Comparison of ENCODE assay signal across 24 mouse cellular contexts in genomic region chr17:46881728-46882127, GRCm38 (mm10). TPM values are rescaled to one million over a fixed set of nuclear protein-coding genes. Genes with fewer than 3 reads are reported as not detected.
DNase-seq lines count a peak whose midpoint lies in the region; ATAC-seq and TF ChIP-seq lines count a peak whose summit lies in the region.
"Had no signal": no experiment of that assay in that cellular context is flagged by ENCODE, and none has a peak within 500 bp of the region (broad histone marks: within the 10 kb centered on the region; RNA-seq: fewer than 3 reads in every experiment).

No protein-coding gene starts in this region.

- no peak overlapping the region for H3K4me2 ChIP-seq in forebrain, embryonic 14.5 days (ENCODE audit: low read length)
- no peak overlapping the region for H3K4me2 ChIP-seq in forebrain, embryonic 13.5 days
- no peak overlapping the region for H3K4me2 ChIP-seq in stomach, embryonic 16.5 days (ENCODE audit: low read depth, low read length)
- no peak overlapping the region for H3K4me2 ChIP-seq in stomach, postnatal 0 days (replicated peaks; ENCODE audit: low read depth)
- no peak overlapping the region for H3K4me2 ChIP-seq in intestine, embryonic 15.5 days (replicated peaks)
- H3K4me2 ChIP-seq: embryonic facial prominence, embryonic 12.5 days; forebrain, embryonic 15.5 days had no signal

- peak; percentile 35 for DNase-seq in forebrain, embryonic 14.5 days (ENCODE audit: low spot score)
- DNase-seq in stomach, postnatal 0 days (ENCODE audit: low spot score) = no peak
- DNase-seq: adrenal gland, adult 8-10 months; adrenal gland, postnatal 14 days; adrenal gland, postnatal 36 days; B cell, adult 2 months; cerebellum, adult 11-12 months; cerebellum, adult 2 months; cerebellum, adult 9-10 months; forebrain, postnatal 0 days had no signal

- H3K9ac ChIP-seq in forebrain, embryonic 14.5 days (ENCODE audit: low read length) = no peak overlapping the region
- H3K9ac ChIP-seq in forebrain, embryonic 13.5 days = no peak overlapping the region
- H3K9ac ChIP-seq in stomach, embryonic 16.5 days (ENCODE audit: low read length) = no peak overlapping the region
- no peak overlapping the region for H3K9ac ChIP-seq in stomach, postnatal 0 days (ENCODE audit: low read length)
- no peak overlapping the region for H3K9ac ChIP-seq in intestine, embryonic 15.5 days
- H3K9ac ChIP-seq: embryonic facial prominence, embryonic 12.5 days; forebrain, embryonic 15.5 days; forebrain, postnatal 0 days had no signal

- no peak for TF ChIP-seq CTCF in stomach, postnatal 0 days (IDR thresholded peaks at IDR 0.05; ENCODE audit: low read depth)

- no peaks in the 10 kb centered on the region for H3K9me3 ChIP-seq in forebrain, embryonic 14.5 days (replicated peaks; ENCODE audit: control insufficient read depth, low read length)
- no peaks in the 10 kb centered on the region for H3K9me3 ChIP-seq in forebrain, embryonic 13.5 days (replicated peaks)
- H3K9me3 ChIP-seq in stomach, embryonic 16.5 days (replicated peaks; ENCODE audit: control insufficient read depth, low read length) = no peaks in the 10 kb centered on the region
- H3K9me3 ChIP-seq in stomach, postnatal 0 days (ENCODE audit: control insufficient read depth, low read length) = no peaks in the 10 kb centered on the region
- no peaks in the 10 kb centered on the region for H3K9me3 ChIP-seq in intestine, embryonic 15.5 days
- H3K9me3 ChIP-seq: embryonic facial prominence, embryonic 10.5 days; embryonic facial prominence, embryonic 12.5 days; forebrain, embryonic 15.5 days; G1E had no signal

- H3K27me3 ChIP-seq in forebrain, embryonic 14.5 days (replicated peaks; ENCODE audit: control insufficient read depth, insufficient read depth, low read length) = no peaks in the 10 kb centered on the region
- H3K27me3 ChIP-seq in forebrain, embryonic 13.5 days = no peaks in the 10 kb centered on the region
- no peaks in the 10 kb centered on the region for H3K27me3 ChIP-seq in stomach, embryonic 16.5 days (ENCODE audit: control insufficient read depth, insufficient read depth, low read length)
- H3K27me3 ChIP-seq in stomach, postnatal 0 days (ENCODE audit: control insufficient read depth, insufficient read depth, low read length) = no peaks in the 10 kb centered on the region
- H3K27me3 ChIP-seq in intestine, embryonic 15.5 days (replicated peaks) = no peaks in the 10 kb centered on the region
- H3K27me3 ChIP-seq: CH12.LX; embryonic facial prominence, embryonic 12.5 days; forebrain, embryonic 15.5 days; Patski had no signal

- no peak overlapping the region for H3K4me3 ChIP-seq in forebrain, embryonic 14.5 days (ENCODE audit: low read depth, low read length)
- no peak overlapping the region for H3K4me3 ChIP-seq in forebrain, embryonic 13.5 days
- H3K4me3 ChIP-seq in stomach, embryonic 16.5 days (replicated peaks; ENCODE audit: low read length) = no peak overlapping the region
- no peak overlapping the region for H3K4me3 ChIP-seq in stomach, postnatal 0 days (ENCODE audit: low read depth, low read length)
- no peak overlapping the region for H3K4me3 ChIP-seq in intestine, embryonic 15.5 days (replicated peaks)
- H3K4me3 ChIP-seq: embryonic facial prominence, embryonic 10.5 days; embryonic facial prominence, embryonic 12.5 days; forebrain, embryonic 15.5 days had no signal

- no peaks in the 10 kb centered on the region for H3K36me3 ChIP-seq in forebrain, embryonic 14.5 days (ENCODE audit: control insufficient read depth, insufficient read depth, low read length)
- H3K36me3 ChIP-seq in forebrain, embryonic 13.5 days (ENCODE audit: poor library complexity, severe bottlenecking) = no peaks in the 10 kb centered on the region
- H3K36me3 ChIP-seq in stomach, embryonic 16.5 days (ENCODE audit: control insufficient read depth, insufficient read depth, low read length) = no peaks in the 10 kb centered on the region
- no peaks in the 10 kb centered on the region for H3K36me3 ChIP-seq in stomach, postnatal 0 days (ENCODE audit: control insufficient read depth, insufficient read depth, low read length)
- no peaks in the 10 kb centered on the region for H3K36me3 ChIP-seq in intestine, embryonic 15.5 days
- H3K36me3 ChIP-seq: embryonic facial prominence, embryonic 10.5 days; embryonic facial prominence, embryonic 12.5 days; forebrain, embryonic 15.5 days had no signal

- WGBS in forebrain, embryonic 14.5 days = 74% methylated on average over 6 of the region's 6 CpGs
- WGBS in forebrain, embryonic 13.5 days = 82% methylated on average over 6 of the region's 6 CpGs
- 84% methylated on average over 6 of the region's 6 CpGs for WGBS in stomach, embryonic 16.5 days
- 76% methylated on average over 6 of the region's 6 CpGs for WGBS in stomach, postnatal 0 days
- 83% methylated on average over 6 of the region's 6 CpGs for WGBS in intestine, embryonic 15.5 days

- H3K27ac ChIP-seq in forebrain, embryonic 14.5 days (ENCODE audit: low read depth, low read length) = no peak overlapping the region
- no peak overlapping the region for H3K27ac ChIP-seq in forebrain, embryonic 13.5 days
- H3K27ac ChIP-seq in stomach, embryonic 16.5 days (ENCODE audit: low read length) = peak overlapping the region; percentile 80; the same call in 1 of the 2 replicates
- no peak overlapping the region; the same call in 1 of the 2 replicates for H3K27ac ChIP-seq in stomach, postnatal 0 days (replicated peaks)
- H3K27ac ChIP-seq in intestine, embryonic 15.5 days = no peak overlapping the region
- H3K27ac ChIP-seq: embryonic facial prominence, embryonic 10.5 days; embryonic facial prominence, embryonic 12.5 days; forebrain, embryonic 15.5 days had no signal

- no peak for TF ChIP-seq EP300 in stomach, postnatal 0 days (optimal IDR thresholded peaks at IDR 0.05)

- ATAC-seq in forebrain, embryonic 14.5 days = no peak
- ATAC-seq in forebrain, embryonic 13.5 days = no peak
- ATAC-seq in stomach, embryonic 16.5 days (ENCODE audit: insufficient read depth, low FRiP score) = no peak
- ATAC-seq in stomach, postnatal 0 days (ENCODE audit: low FRiP score, low TSS enrichment) = no peak
- no peak for ATAC-seq in intestine, embryonic 15.5 days
- ATAC-seq: activated CD4-positive, CD25-positive, alpha-beta regulatory T cell, adult 4 months; CD4-positive, CD25-positive, alpha-beta regulatory T cell, adult 4 months; forebrain, embryonic 15.5 days; forebrain, postnatal 0 days; Patski had no signal

- H3K4me1 ChIP-seq in forebrain, embryonic 14.5 days (ENCODE audit: control insufficient read depth, insufficient read depth, low read length) = no peaks in the 10 kb centered on the region
- H3K4me1 ChIP-seq in forebrain, embryonic 13.5 days = peaks cover 7% of the 10 kb centered on the region; the same call in 1 of the 2 replicates
- peaks cover 21% of the 10 kb centered on the region for H3K4me1 ChIP-seq in stomach, embryonic 16.5 days (ENCODE audit: control insufficient read depth, insufficient read depth, low read length)
- 0 out of 2 replicates have a peak, but pooled peaks cover 2% of the 10 kb centered on the region for H3K4me1 ChIP-seq in stomach, postnatal 0 days (replicated peaks; ENCODE audit: control insufficient read depth, insufficient read depth)
- H3K4me1 ChIP-seq in intestine, embryonic 15.5 days (replicated peaks) = peaks cover 16% of the 10 kb centered on the region

RNA-seq across cellular contexts. Expression of gene Tbcc, which starts 8.8 kb away (rescaled TPM):
- polyA plus RNA-seq in forebrain, embryonic 14.5 days (2014; fragmentation: Nextera tagmentation; extraction: Ambion mirVana) = 66.4 TPM in 2 replicates
- polyA plus RNA-seq in forebrain, embryonic 13.5 days (2015; fragmentation: Nextera tagmentation; extraction: Ambion mirVana) = 51.3 and 53.5 TPM in 2 replicates
- 25.8 and 34.8 TPM in 2 replicates for polyA plus RNA-seq in stomach, embryonic 16.5 days (2015; fragmentation: Nextera tagmentation; extraction: Ambion mirVana)
- polyA plus RNA-seq in stomach, postnatal 0 days (2015; fragmentation: Nextera tagmentation; extraction: Ambion mirVana) = 42.2 and 45.5 TPM in 2 replicates
- 48.2 and 48.6 TPM in 2 replicates for polyA plus RNA-seq in intestine, embryonic 15.5 days (2015; fragmentation: Nextera tagmentation; extraction: Ambion mirVana)

RNA-seq across cellular contexts. Expression of gene Bicral, which starts 23.4 kb away (rescaled TPM):
- 7.5 and 8.5 TPM in 2 replicates for polyA plus RNA-seq in forebrain, embryonic 14.5 days (2014; fragmentation: Nextera tagmentation; extraction: Ambion mirVana)
- 5.2 and 5.8 TPM in 2 replicates for polyA plus RNA-seq in forebrain, embryonic 13.5 days (2015; fragmentation: Nextera tagmentation; extraction: Ambion mirVana)
- polyA plus RNA-seq in stomach, embryonic 16.5 days (2015; fragmentation: Nextera tagmentation; extraction: Ambion mirVana) = 3.4 and 4.0 TPM in 2 replicates
- polyA plus RNA-seq in stomach, postnatal 0 days (2015; fragmentation: Nextera tagmentation; extraction: Ambion mirVana) = 2.3 and 2.8 TPM in 2 replicates
- polyA plus RNA-seq in intestine, embryonic 15.5 days (2015; fragmentation: Nextera tagmentation; extraction: Ambion mirVana) = 3.5 and 4.6 TPM in 2 replicates

RNA-seq across cellular contexts. Expression of gene Prph2, which starts 28.5 kb away (rescaled TPM):
- not detected in 2 replicates for polyA plus RNA-seq in forebrain, embryonic 14.5 days (2014; fragmentation: Nextera tagmentation; extraction: Ambion mirVana)
- polyA plus RNA-seq in forebrain, embryonic 13.5 days (2015; fragmentation: Nextera tagmentation; extraction: Ambion mirVana) = not detected in 2 replicates
- not detected in 2 replicates for polyA plus RNA-seq in stomach, embryonic 16.5 days (2015; fragmentation: Nextera tagmentation; extraction: Ambion mirVana)
- polyA plus RNA-seq in stomach, postnatal 0 days (2015; fragmentation: Nextera tagmentation; extraction: Ambion mirVana) = not detected in 2 replicates
- polyA plus RNA-seq in intestine, embryonic 15.5 days (2015; fragmentation: Nextera tagmentation; extraction: Ambion mirVana) = not detected in 2 replicates
- polyA plus RNA-seq: activated CD4-positive, CD25-positive, alpha-beta regulatory T cell, adult 4 months; CD4-positive, CD25-positive, alpha-beta regulatory T cell, adult 4 months; cerebellum, adult 2 months; cortical plate, adult 2 months; embryonic facial prominence, embryonic 10.5 days; embryonic facial prominence, embryonic 14.5 days; forebrain, embryonic 11.5 days; forebrain, embryonic 15.5 days; forebrain, postnatal 0 days; G1E; Patski had no signal
